Mouse (Mus musculus): ENCODE data around the gene Lrrc75b.

The Lrrc75b gene

DNA sequence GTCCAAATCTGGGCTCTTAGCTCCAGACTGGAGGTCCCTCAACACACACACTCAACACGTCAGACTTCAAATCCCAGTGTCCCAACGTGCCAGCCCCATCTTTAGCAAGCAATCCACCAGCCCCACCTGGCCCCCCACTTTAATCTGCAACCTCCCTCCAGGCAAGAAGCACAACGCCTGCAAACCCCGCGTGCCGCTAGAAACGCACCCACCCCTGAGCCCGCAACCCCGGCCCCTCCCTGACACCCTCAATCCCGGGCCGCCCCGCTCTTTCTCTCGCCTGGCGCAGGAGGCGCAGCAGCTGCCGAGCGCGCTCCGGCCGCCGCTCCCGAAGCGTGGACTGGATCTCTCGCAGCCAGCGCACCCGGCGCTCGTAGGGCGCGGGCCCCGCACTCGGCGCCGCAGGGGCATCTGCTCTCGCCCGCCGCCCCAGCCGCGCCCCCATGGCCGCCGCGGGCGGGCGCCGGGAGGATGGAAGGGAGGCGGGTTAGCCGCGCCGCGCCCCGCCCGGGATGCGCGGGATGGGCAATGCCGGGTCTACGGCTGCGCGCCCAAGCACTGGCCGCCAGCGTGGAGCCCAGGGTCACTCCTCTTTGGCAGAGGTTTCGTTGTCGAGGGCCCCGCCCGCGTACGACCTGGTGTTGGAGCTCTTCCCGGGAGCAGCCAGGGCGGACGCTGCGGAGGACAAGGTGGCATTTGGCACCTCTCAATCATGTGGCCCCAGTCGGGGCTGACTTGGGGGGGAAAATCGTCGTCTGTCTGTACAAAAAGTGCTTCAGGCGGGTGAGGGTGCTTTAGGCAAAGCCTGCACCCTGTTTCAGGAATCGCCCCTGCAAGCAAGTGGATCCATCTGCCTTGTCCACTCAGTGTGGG lies at the start of gene Lrrc75b:
TSS of gene Lrrc75b (minus strand) at position 655 of the 873 bp plus-strand sequence.
- CTCF ChIA-PET, result interaction anchor here in 2 of 4 experiments (1.0 kb wide), 2 partner anchors 26 to 76 kb away, joined by 3 read pairs; no protein-coding TSS in a partner anchor

GRCm38 (mm10) chr10:75608975-75609374 lies 48.8 kb upstream of the Lrrc75b start:
- ChIA-PET CTCF (interaction anchor here in 2 of 4 experiments (0.6 to 2.5 kb wide), 4 partner anchors 23 to 29 kb away, joined by 3 to 14 read pairs (median 10); no protein-coding TSS in a partner anchor), POLR2A (interaction anchor here in 2 of 4 experiments (0.6 to 1.5 kb wide), 7 partner anchors 15 to 243 kb away, joined by 3 to 7 read pairs (median 3); partner anchors contain the start of gene Ddt (in 1 of the 2))

More for the DNA sequence above, at the start of gene Lrrc75b:
- POLR2A ChIA-PET, result interaction anchor here (0.5 to 1.9 kb wide), 12 partner anchors 8 to 336 kb away, joined by 3 to 5 read pairs (median 3); partner anchors contain the start of gene Mif (in 2 of the 4)

DNA sequence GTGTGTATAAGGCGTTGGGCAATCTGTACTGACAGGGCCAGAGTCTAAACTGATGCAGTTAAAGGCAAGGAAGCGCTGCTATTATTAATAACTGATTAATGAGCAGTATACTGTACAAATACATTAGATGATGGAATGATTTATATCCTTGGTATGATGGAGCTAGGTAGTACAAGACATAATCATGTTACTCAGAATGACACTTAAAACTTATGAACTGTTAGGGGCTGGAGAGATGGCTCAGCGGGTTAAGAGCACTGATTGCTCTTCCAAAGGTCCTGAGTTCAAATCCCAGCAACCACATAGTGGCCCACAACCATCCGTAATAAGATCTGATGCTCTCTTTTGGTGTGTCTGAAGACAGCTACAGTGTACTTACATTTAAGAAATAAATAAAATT lies 47.1 kb upstream of the Lrrc75b start:
- POLR2A ChIA-PET, result interaction anchor here in 2 of 4 experiments (0.7 to 1.0 kb wide), 2 partner anchors 166 to 328 kb away, joined by 3 to 8 read pairs; partner anchors contain the start of gene Ddt (in 1 of the 2)
- CTCF ChIA-PET, result interaction anchor here (0.5 to 1.0 kb wide), 5 partner anchors 12 to 244 kb away, joined by 3 to 8 read pairs (median 4); no protein-coding TSS in a partner anchor

GRCm38 (mm10) chr10:75605162-75605846 lies 45.2 kb upstream of the Lrrc75b start:
- ChIA-PET CTCF (interaction anchor here (0.5 to 2.4 kb wide), 39 partner anchors 8 to 326 kb away, joined by 3 to 20 read pairs (median 4); partner anchors contain the start of genes Gstt2 (in 2 of the 4), Cabin1 (in 1 of the 4) and Ddt (in 1 of the 4)), POLR2A (interaction anchor here in 2 of 4 experiments (0.6 to 1.6 kb wide), 11 partner anchors 9 to 260 kb away, joined by 3 to 8 read pairs (median 4); partner anchors contain the start of genes Cabin1 (in 1 of the 2) and Mif (in 1 of the 2))

DNA sequence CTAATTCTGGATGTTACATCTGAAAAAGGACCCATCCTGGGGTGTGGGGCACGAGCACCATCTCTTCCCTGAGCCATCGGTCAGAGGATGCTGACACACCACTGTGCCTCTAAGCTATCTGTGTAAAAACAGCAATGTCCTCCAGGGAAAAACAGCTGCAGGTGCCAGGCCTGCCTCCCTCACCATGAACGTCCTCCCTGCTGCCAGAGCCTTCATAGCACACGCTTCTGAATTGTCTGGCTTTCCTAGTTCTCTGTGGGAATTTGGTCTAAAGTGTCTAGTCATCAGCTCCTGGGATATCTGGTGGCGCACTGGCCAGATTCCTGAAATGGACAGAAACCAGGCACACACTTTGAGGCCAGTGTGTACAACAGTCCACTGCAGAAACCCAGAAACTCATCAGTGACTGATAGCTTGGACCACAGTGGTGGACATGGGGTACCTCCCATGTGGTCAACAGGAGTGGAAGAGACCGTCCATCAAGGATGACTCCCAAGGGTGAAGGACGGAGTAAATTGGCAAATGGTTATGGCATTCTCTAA lies 40.1 kb upstream of the Lrrc75b start:
- ChIA-PET CTCF (interaction anchor here in 3 of 4 experiments (0.6 to 1.7 kb wide), 5 partner anchors 13 to 232 kb away, joined by 3 to 8 read pairs (median 4); no protein-coding TSS in a partner anchor), POLR2A (interaction anchor here in 1 of 4 experiments (1.7 kb wide), 1 partner anchor 35 kb away, joined by 6 read pairs; no protein-coding TSS in a partner anchor)

DNA sequence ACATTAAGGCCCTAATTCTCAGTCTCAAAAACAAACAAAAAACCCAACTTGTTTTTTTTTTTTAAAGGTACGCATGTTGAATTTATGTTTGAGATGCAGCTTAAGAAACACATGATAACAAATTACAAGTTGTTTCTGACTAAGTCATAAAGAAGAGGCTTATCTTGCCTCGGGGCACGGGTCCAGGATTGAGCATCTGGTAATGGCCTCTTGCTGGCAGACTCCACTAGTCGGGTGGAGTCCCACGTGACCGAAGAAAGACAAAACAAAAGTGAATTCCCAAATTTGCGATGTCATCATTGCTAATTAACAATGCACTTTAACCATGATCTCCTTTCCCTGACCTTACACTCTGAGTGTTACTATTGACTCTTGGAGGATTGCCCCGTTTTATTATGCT lies 35.9 kb upstream of the Lrrc75b start:
- ChIA-PET CTCF (interaction anchor here in 2 of 4 experiments (0.7 to 1.4 kb wide), 2 partner anchors 10 to 136 kb away, joined by 3 to 4 read pairs; no protein-coding TSS in a partner anchor), POLR2A (interaction anchor here in 1 of 4 experiments (0.7 to 1.5 kb wide), 4 partner anchors 8 to 15 kb away, joined by 3 to 7 read pairs (median 4); no protein-coding TSS in a partner anchor)

DNA sequence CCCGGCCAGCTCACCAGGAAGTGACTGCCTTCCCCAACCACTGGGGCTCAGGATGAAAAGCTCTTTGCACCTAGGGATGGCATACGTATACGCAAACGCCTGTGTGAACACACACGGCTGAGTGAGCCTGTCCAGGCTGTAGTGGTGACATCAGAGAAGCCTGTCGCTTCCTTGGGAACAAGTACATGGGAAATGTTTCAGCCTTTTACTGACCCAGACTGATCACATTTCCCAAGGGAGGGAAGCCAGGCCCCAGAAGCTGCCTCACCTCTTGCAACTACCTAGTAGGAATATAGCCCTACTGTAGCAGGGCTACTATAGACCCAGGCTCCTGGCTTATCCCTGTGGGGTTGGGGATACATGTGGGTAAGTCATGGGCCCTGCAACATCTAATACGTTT lies 32.5 kb upstream of the Lrrc75b start:
- ChIA-PET CTCF (interaction anchor here (0.7 to 1.9 kb wide), 8 partner anchors 13 to 172 kb away, joined by 3 to 4 read pairs (median 4); no protein-coding TSS in a partner anchor), POLR2A (interaction anchor here in 1 of 4 experiments (0.6 to 1.5 kb wide), 3 partner anchors 18 to 42 kb away, joined by 3 to 4 read pairs (median 3); no protein-coding TSS in a partner anchor)

DNA sequence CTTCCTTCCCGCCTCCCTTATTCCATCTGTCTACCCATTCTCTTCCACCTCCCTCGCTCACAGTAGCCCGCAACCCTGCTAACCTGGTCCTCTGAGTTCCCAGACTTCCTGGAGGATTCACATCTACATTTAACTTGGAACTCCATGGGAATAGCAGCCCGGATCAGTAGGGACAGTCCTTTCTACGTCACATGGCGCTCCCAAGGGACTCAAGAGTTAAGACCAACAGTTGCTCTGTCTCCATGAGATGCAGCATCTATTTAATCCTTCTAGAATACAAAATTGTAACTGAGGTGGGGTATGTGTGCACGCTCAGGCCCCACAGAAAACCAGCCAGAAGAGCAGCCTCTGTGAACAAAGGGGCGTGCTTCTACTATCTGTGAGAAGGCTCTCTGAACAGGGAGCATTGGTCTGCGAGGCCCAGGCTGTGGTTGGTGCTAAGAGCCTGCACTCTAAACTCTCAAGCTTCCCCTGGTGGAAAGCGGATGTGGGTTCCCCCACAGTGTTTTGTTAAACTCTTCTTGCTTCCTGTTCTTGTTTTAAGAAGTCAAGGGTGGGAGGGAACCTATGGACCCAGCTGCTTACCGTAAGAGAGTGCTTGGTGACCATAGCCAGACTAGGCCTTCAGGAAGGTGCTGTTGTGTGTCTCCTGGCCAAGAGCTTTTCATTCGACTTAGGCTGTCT lies 31.2 kb upstream of the Lrrc75b start:
- CTCF ChIA-PET, result interaction anchor here in 1 of 4 experiments (1.9 kb wide), 1 partner anchor 14 kb away, joined by 4 read pairs; no protein-coding TSS in a partner anchor
- POLR2A ChIA-PET, result interaction anchor here in 1 of 4 experiments (1.1 to 1.5 kb wide), 2 partner anchors 19 to 20 kb away, joined by 3 to 4 read pairs; no protein-coding TSS in a partner anchor

- ChIA-PET CTCF (interaction anchor here in 3 of 4 experiments (0.7 to 2.4 kb wide), 4 partner anchors 22 to 244 kb away, joined by 3 to 9 read pairs (median 4); no protein-coding TSS in a partner anchor), POLR2A (no interaction called here)
These were observed 29.5 kb upstream of the Lrrc75b start for GRCm38 (mm10) chr10:75589651-75590050.

- ChIA-PET CTCF (interaction anchor here in 3 of 4 experiments (0.7 to 2.4 kb wide), 5 partner anchors 32 to 244 kb away, joined by 3 to 9 read pairs (median 4); no protein-coding TSS in a partner anchor), POLR2A (interaction anchor here in 1 of 4 experiments (0.5 kb wide), 1 partner anchor 117 kb away, joined by 3 read pairs; no protein-coding TSS in a partner anchor)
These were observed 29.0 kb upstream of the Lrrc75b start, which contains the start of gene Ggt5 for GRCm38 (mm10) chr10:75589129-75589528. Gene Ggt5, plus strand, starts transcription at chr10:75589340.

DNA sequence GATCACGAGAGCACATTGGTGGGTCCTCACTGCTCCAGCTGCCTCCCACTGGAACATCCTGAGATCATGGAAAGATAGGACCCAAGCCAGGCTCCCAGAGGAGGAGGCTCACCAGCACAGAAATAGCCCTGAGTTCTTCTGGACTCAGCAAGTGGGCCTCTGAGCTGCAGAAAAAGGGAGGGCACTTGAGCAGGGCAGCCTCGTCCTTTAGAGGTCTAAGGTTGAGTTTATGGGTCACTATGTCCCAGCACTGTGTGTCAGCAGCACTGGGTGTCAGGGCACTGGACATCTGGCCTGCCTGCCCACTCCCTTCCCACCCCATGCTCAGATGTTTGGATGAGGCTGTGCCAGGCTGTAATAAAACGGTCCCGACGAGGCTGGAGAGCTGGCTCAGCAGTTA lies 28.2 kb upstream of the Lrrc75b start:
- POLR2A ChIA-PET, result interaction anchor here (0.7 kb wide), 4 partner anchors 26 to 352 kb away, joined by 3 to 9 read pairs (median 5); no protein-coding TSS in a partner anchor

GRCm38 (mm10) chr10:75587781-75588180 lies 27.7 kb upstream of the Lrrc75b start:
- ChIA-PET POLR2A (interaction anchor here (0.7 to 2.6 kb wide), 8 partner anchors 8 to 352 kb away, joined by 3 to 9 read pairs (median 4); no protein-coding TSS in a partner anchor), CTCF (interaction anchor here (0.6 to 3.6 kb wide), 9 partner anchors 13 to 252 kb away, joined by 3 to 31 read pairs (median 4); no protein-coding TSS in a partner anchor)

More for the DNA sequence above, 28.2 kb upstream of the Lrrc75b start:
- CTCF ChIA-PET, result interaction anchor here in 3 of 4 experiments (0.6 to 3.6 kb wide), 10 partner anchors 18 to 251 kb away, joined by 3 to 31 read pairs (median 4); no protein-coding TSS in a partner anchor

- ChIA-PET POLR2A (interaction anchor here in 2 of 4 experiments (0.7 to 2.6 kb wide), 19 partner anchors 9 to 364 kb away, joined by 3 to 11 read pairs (median 4); partner anchors contain the start of genes Cabin1 (in 1 of the 2), Ddt (in 1 of the 2), Ggt1 (in 1 of the 2) and Gstt2 (in 1 of the 2)), CTCF (interaction anchor here (0.5 to 3.6 kb wide), 96 partner anchors 8 to 382 kb away, joined by 3 to 31 read pairs (median 4); partner anchors contain the start of genes Gm20441 (in 2 of the 4), Gstt3 (in 2 of the 4), Cabin1 (in 1 of the 4) and Ddt (in 1 of the 4))
These were observed 26.4 kb upstream of the Lrrc75b start for GRCm38 (mm10) chr10:75586553-75586879.

- POLR2A ChIA-PET, result interaction anchor here in 2 of 4 experiments (0.6 to 2.6 kb wide), 21 partner anchors 9 to 365 kb away, joined by 3 to 11 read pairs (median 4); partner anchors contain the start of genes Cabin1 (in 1 of the 2), Ddt (in 1 of the 2), Ggt1 (in 1 of the 2) and Gstt2 (in 1 of the 2)
- CTCF ChIA-PET, result interaction anchor here (0.5 to 3.6 kb wide), 101 partner anchors 8 to 383 kb away, joined by 3 to 31 read pairs (median 4); partner anchors contain the start of genes Gm20441 (in 2 of the 4), Gstt3 (in 2 of the 4), Cabin1 (in 1 of the 4) and Ddt (in 1 of the 4)
These were observed 25.9 kb upstream of the Lrrc75b start for GRCm38 (mm10) chr10:75585876-75586552.

GRCm38 (mm10) chr10:75579129-75579528 lies 19.0 kb upstream of the Lrrc75b start:
- ChIA-PET CTCF (no interaction called here), POLR2A (interaction anchor here in 1 of 4 experiments (1.0 kb wide), 1 partner anchor 14 kb away, joined by 3 read pairs; no protein-coding TSS in a partner anchor)
